Mouse (Mus musculus) thymus, postnatal 10 days (tissue): Measurements from ENCODE around the gene Unc13c.

ENCODE experiments used
- DNase-seq, 2 experiments: peaks; one replicate each; pipeline ENCODE4 v3.0.0; 2021; ENCODE audit warnings: low spot score in 2 of 2

Gene Unc13c

GRCm38 (mm10) chr9:73882393-73882919, 86.3 kb downstream of the Unc13c start:
- DNase-seq: no peak

DNA sequence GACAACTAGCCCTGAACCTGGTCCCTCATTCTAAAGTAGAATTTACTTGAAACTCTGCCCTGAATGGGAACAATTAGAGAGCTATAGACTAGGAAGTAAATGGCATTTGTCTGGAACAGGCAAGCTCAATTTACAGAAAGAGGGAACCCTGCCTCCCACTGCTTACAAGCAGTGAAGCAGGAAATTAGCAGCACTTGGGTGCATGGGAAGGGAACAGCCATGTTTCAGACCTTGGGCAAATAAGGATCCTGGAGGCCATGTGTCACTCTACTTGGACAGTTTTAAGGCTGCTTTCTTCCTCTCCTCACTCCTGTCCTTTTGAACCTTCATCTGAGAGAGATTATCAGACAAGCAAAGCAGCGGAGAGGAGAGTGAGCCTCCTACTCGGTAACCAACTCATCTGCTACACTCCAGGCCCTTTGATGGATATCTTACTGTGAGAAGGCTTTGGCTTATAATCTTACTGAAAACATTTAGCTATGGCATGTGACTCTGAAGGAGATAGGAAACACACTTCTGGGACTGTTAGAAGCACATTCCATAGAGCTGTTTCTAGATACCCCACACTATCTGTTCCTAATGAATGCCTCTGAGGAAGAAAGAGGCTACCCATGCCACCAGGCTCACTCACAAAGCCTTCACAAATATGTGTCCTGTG, 101.2 kb downstream of the Unc13c start:
- no peak for DNase-seq

DNA sequence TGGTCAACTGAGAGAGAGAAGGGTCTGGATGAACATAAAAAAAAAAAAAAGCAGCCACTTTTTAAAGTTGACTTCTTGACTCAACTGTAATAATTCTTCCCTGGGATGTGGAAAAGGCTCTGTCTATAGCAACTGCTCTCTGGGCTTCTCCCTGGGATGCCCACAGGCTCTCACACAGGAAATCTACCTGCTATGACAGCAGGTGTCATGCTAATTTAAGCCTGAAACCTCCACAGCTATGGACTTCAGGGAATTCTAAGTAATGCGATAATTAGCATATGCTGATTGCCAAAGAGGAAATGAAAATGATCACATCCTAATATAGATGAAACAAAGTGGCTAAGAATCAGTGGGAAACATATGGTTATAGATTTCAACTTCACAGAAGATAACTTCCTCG, 102.1 kb downstream of the Unc13c start:
- DNase-seq: no peak

GRCm38 (mm10) chr9:73859469-73859868, 109.3 kb downstream of the Unc13c start:
- DNase-seq: no peak

DNA sequence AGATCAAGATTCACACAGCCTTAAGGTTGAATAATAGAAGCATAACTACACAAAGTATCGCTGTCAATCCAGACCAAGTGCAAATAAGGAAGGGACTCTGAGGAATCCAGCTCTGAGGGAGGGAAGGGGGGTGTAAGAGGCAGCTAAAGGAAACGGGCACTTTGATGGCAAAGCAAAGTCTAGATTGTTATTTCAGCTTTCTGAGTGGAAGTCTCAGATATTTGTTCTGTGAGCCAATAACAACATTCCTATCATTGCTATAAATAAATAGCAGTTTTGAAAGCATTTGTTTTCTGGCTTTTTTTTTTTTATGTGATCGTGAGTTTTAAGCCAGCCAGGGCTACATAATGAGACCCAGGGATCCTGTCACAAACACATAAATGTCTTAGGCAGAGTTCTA, 114.5 kb downstream of the Unc13c start:
- no peak for DNase-seq

DNA sequence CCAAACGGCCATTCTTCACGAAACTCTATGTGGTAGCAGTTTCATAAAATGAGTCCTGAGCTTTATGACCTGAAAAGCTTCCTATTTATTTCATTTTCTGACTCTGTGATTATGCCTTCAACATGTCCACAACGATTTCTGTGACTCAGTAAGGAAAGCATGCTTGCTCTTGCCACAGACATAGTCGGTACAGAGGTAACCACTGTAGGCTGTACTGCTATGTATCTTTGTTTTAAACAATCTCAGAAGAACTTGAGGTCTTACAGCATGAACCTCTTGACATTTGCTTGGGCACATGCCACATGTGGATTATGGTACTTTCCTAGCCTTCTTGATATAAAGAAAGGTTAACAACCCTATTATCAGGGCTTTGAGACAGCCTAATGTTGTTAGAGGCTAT, 162.1 kb downstream of the Unc13c start:
- DNase-seq: no peak

DNA sequence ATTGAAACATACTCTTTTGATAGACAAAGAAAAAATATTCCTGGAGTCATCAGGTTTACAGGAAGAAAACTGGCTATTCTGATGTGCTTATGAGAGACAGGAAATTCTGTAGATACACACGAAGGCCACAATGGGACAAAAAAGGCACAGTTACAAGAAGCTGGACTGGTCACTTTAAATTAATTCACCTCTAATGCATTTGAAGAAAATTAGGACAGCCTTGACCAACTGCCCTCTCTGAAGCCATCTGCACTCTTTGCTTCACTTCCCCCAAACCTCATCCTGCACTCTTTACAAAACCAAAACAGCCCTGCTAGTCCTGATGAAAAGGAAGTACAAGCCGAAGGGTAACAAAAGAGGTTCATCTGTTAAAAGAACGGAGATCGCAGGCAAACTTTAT, 194.2 kb downstream of the Unc13c start:
- DNase-seq: no peak

GRCm38 (mm10) chr9:73755185-73755584, 213.6 kb downstream of the Unc13c start:
- no peak for DNase-seq

DNA sequence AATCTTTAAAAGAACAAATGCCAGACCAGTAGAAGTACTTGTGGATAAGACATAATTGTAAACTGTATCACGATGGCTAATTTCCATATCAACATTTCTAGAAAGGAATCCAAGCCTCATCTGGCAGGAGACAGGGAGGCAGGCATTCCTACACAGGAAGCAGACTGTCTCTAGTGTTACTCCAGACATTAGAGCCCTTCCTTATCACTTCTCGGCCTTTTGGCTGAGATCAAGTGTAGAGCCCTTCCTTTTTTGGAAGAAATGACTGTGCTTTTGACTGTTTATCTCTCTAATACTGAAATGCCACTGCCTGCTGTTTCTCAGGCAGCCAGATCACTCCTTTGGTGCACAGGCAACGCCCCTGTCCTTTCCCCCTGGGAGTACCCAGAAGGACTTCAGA, 215.3 kb downstream of the Unc13c start:
- DNase-seq: no peak

- no peak for DNase-seq
Measured at GRCm38 (mm10) chr9:73751344-73751743, 217.4 kb downstream of the Unc13c start.

DNA sequence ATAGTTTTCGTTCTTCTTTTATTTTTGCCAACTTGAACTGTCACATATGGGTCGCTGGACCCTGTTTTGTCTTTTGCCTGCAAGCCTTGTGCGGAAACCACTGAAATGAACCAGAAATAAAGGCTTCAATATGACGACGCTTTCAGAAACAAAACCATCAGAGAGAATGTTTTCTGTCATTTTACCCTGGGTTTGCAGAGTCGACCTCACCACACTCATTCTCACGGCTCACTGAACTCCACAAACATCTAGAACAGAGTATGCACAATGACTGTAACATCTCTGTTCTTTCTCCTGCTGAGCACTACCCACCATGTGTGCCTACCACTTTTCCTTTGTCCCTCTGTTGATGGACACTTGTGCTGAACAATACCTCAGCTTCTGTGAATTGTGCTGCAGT, 234.3 kb downstream of the Unc13c start:
- DNase-seq: no peak

DNA sequence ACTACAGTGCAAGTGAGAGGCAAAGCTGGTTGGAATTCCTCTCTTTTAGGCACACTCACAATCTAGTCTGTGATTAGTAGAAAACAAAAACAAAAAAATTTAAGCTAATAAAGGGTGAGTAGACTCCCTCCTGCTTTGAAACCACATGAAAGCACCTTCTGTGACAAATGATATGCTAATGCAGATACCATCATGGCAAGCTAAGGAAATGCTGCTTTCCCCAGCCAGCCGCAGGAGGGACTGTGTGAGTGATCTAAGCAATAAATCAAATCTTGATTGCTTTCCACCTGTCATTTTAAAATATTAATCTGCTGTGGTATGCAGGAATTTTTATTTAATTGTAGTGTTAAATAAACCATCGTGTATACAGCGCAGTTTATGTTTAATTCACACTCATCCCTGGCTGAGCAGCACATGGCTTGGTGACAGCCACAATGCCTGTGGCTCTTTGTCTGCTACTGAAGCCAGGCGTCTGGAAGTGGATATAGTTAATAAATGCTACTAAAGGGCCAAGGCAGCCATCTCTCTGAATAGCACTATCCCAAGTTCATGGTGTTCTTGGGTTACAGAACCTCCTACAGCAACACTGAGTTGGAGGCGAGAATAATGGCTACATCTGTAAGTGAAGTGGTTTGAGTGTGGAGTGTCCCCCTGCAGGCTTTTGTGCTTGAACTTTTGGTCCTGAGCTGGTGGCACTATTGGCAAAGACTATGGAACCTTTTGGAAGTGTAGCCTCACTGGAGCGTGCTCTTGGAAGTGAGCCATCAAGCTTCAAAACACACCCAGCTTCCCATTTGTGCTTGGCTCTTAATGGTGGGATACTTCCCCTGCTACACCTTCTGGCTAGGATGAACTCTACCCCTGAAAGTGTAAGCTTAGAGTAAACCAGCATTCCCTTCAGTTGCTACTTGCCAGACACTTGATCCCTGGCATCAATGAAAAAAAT, 242.8 kb downstream of the Unc13c start:
- DNase-seq: no peak

DNA sequence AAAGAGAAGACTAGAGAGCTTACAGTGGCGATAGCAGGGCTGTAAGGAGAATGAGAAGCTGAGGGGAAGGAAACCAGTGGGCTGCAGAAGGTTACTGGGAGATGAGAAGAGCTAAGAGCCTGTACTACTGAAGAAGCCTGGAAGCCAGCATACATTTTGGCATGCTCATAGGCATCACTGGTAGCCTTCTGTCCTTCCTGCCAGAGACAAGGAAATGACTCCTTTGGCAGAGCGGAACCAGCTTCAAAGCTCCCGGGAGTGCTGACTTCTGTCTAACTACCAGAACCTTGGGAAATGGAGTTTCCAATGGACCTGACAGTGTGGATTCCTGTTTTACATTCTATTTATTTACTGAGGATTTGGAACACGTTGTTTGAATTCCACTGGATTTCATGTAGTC, 244.0 kb downstream of the Unc13c start:
- no peak for DNase-seq

DNA sequence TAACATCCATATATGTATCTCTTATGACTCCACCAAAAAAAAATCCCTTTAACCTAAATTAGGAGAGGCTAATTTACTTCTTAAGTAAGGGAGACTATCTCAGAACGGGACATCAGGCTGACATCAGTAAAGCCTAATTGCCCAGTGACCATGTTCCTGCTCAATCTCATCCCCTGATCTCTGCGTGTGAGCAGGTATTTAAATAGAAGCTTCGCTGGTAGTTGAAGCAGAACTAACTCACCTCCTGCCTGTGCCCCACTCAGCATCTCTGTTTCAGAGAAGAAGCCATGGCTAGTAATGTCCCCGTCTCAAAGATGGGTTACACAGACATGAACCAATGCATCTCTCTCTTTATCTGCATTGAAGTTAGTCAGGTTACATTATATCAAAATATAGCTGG, 255.3 kb downstream of the Unc13c start:
- no peak for DNase-seq

DNA sequence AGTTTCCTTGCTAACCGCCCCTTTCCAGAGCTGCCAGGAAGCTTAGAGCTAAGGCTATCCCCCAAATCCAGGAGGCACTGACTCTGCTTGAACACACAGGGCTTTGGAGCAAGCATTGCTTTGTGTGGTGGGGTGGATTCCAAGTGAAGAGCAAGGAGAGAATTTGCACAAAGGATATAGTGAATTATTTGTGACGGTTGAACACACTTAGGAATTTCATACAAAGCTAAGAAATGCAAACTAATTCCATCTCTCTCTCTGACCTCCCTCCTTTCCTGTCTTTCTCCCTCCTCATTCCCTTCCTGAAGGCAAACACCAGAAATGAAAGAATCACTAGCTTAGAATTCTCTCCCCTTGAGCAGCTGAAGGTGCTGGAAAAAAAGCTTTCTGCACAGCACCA, 271.7 kb downstream of the Unc13c start:
- no peak for DNase-seq

DNA sequence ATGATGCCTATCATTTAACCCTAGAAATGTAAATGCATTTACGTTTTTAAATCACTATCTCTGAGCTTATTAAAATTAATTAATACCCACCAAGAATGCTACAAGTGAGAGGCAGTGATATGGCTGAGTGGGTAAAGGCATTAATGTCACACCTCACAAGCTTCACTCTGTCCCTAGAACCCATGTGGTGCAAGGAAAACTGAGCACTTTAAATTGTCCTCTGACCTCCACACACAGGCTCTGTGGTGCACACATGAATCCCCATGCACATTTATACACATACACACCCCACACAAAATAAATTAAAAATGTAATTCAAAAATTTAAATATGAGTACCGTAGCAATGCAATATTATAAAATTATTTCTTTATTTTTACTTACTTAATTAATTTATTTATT, 287.2 kb downstream of the Unc13c start:
- DNase-seq: no peak

- no peak for DNase-seq
Measured at GRCm38 (mm10) chr9:73680545-73681495, 287.9 kb downstream of the Unc13c start.

GRCm38 (mm10) chr9:73671656-73672212, 297.0 kb downstream of the Unc13c start:
- DNase-seq: no peak

- no peak for DNase-seq
Measured at GRCm38 (mm10) chr9:73670040-73670439, 298.7 kb downstream of the Unc13c start.

DNA sequence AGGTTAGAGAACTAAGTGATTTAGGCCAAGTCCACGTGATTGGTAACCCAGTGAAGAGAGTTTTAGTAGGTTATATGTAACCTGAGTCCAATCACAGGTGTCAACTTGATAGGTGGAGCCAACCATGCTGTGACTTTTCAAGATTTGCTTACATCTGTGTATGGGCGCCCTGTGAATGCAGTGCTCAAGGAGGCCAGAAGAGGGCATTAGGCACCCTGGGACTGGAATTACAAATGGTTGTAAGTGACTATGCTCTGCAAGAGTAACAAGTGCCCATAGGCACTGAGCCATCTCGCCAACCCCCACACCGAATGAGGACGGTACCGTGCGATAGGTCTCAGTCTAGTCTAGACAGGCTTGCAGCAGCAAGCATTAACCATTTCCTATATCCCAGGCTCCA, 305.9 kb downstream of the Unc13c start:
- DNase-seq: no peak

DNA sequence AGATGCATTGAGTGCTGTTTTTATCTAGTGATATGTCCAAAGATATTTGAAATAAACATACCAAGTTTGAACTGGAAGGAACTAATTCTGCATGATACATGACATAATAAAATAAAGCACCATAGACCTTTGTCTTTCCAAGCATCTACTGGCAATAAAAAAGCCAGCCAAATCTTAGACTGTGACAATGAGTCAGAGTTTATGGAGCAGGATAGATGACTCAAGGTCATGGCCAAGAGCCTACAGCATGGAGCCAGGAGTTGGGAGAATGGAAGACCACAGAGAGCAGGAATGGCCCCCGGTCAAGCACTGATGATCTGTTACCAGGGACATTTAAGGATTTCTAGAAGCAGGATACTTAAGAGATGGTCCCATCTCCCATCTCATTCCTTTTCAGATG, 319.7 kb downstream of the Unc13c start:
- no peak for DNase-seq

DNA sequence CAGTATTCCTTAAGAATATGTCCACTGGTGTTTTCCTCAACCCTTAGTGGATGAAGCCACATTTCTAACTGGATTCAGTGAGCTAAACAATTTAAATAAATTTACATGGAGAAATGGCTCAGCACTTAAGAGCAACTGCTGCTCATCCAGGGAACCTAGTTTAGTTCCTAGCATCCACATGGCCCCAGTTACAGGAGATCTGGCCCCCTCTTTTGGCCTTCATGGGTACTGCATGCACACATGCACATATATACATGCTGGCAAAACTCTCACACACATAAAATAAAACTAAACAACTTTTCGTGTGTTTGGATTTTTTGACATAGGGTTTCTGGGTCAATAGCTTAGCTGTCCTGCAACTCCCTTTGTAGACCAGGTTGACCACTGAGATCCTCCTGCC, 330.6 kb downstream of the Unc13c start:
- DNase-seq: no peak
